Mouse (Mus musculus) G1E (cell line): ENCODE data around the gene Cct5.

Source experiments
- CTCF ChIP-seq: IDR thresholded peaks from 2 replicates; pipeline ENCODE4 v1.5.1; 2012; ENCODE audit warnings: low read depth, low read length, inconsistent platforms, mixed read lengths
- GATA2 ChIP-seq: IDR thresholded peaks from 2 replicates; pipeline ENCODE4 v1.6.1; 2012; ENCODE audit warnings: low read depth, low read length, inconsistent platforms, borderline replicate concordance

GRCm38 (mm10) chr15:31650821-31651220, 49.2 kb upstream of the Cct5 start:
- TF ChIP-seq CTCF = no peak
- no peak for TF ChIP-seq GATA2
